Mouse (Mus musculus) brain, embryonic 14.5 days (tissue): Measurements from ENCODE around the gene Fntb. TPM values are rescaled to one million over a fixed set of nuclear protein-coding genes. Genes with fewer than 3 reads are reported as not detected.
"Not testable (repeated sequence)": the region's sequence is repeated elsewhere in the genome, so short reads cannot be mapped to it uniquely, and the experiment has no call there.

Experiments
- DNase-seq: peaks from one replicate; pipeline ENCODE4 v3.0.0-alpha.2; 2011; ENCODE audit warnings: low read depth
- CTCF ChIP-seq: fragments of 200-500 bp; IDR thresholded peaks from 2 replicates; pipeline ENCODE4 v1.5.1; 2012; ENCODE audit warnings: inconsistent platforms, mild to moderate bottlenecking, moderate library complexity, borderline replicate concordance; ENCODE audit not compliant: insufficient read depth, insufficient read length; ENCODE audit errors: extremely low read depth
- POLR2A ChIP-seq: fragments of 200-500 bp; IDR thresholded peaks from 2 replicates; pipeline ENCODE4 v1.6.1; 2012; ENCODE audit warnings: mild to moderate bottlenecking, inconsistent platforms, borderline replicate concordance; ENCODE audit not compliant: poor library complexity, insufficient read depth, insufficient read length, severe bottlenecking; ENCODE audit errors: extremely low read depth
- polyA plus RNA-seq: library from polyadenylated mRNA; depleted of rRNA; stranded (reverse); fragments of >200 nt; gene quantifications from 2 replicates; pipeline ENCODE4 v1.2.3, GENCODE M21; 2012

Gene Fntb
- polyA plus RNA-seq, 1 experiment: 40.0 TPM

DNA sequence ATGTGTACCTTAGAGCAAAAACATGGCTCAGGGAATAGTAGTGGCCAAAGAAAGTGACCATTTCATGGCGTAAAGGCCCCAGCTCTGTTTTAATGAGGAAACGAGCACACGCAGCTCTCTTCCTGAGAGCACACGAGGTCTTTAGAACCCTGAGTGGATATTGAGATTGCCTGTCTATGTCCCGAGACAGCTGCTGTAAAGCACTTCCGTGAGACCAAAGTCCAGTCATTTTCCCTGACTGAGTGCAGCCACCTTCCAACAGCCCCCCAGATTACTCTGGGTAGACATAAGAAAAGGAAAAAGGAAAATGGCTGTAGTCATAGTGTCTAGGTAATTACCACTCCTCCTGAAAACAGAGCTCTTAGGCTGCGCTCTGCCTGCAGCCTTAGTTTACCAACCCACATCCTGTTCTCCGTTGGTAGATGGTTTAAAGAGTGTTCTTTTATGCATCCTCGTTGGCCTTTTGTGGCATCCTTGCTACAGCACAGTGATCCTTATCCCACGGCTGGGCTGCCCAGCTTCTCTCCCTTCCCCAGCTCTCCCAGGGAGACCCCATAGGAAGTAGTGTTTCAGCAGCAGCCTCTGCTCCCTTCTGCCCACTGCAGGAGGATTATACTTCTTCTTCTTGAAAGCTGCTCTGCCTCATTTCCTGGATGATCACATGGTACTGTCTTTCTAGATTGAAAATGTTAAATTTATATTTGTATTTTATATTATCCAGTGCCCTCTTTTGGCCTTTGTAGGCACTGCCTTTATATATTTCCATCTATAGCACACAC, 13.1 kb downstream of the Fntb start:
- DNase-seq: no peak
- no peak for TF ChIP-seq POLR2A
- TF ChIP-seq CTCF: no peak

DNA sequence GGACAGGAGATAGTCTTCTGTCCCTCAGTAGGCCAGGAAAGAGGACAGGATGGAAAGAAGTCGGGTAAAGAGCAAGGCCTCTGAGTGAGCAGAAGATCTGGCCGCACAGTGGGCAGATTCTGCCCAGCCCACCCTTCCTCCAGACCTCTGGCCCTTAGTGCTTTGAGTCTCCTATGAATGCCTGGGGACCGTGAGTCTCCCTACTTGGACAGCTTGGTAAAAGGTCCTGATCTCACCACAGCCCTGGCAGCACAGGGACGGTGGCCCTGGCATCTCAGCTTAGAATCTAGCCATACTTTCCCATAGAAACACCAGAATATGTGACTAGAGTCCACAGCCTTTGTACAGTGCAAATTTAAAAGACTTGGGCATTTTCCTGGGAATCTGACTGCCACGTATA, 14.6 kb downstream of the Fntb start:
- no peak for DNase-seq
- TF ChIP-seq POLR2A (no peak), CTCF (no peak)

DNA sequence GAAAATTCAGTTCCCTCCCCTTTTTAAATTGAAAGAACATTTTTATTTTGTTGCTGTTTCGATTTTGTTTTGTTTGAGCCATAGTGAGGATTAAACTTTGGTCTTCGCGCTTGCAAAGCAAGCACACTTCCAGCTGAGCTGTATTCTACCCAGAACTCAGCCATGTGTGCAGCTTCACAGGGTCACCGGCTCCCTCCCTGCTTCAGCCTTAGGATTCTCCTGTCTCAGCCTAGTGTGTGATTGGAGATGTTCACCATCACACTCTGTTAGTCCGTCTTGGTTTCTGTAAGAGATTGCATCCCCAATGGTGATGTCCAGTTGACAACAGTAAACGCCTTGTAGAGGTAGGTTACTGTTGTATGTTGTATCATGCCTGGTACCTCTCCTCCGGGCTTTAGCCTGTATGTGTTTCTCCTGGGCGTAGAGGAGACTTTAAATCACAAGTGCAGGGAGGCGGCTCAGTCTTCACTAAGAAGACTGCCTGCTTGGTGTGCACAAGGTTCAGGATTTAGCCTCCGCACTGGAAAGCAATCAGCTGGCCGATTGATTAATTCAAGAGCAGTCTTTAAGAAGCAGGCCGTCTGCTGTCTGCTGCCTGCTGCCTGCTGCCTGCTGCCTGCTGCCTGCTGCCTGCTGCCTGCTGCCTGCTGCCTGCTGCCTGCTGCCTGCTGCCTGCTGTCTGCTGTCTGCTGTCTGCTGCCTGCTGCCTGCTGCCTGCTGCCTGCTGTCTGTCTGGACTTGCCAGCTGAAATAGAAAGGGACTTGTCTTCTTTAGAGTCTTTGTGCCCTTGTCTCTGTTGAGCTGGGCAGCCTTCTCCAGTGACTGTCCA, 15.5 kb downstream of the Fntb start:
- TF ChIP-seq CTCF: no peak
- no peak for TF ChIP-seq POLR2A
- peak; percentile 85 for DNase-seq

DNA sequence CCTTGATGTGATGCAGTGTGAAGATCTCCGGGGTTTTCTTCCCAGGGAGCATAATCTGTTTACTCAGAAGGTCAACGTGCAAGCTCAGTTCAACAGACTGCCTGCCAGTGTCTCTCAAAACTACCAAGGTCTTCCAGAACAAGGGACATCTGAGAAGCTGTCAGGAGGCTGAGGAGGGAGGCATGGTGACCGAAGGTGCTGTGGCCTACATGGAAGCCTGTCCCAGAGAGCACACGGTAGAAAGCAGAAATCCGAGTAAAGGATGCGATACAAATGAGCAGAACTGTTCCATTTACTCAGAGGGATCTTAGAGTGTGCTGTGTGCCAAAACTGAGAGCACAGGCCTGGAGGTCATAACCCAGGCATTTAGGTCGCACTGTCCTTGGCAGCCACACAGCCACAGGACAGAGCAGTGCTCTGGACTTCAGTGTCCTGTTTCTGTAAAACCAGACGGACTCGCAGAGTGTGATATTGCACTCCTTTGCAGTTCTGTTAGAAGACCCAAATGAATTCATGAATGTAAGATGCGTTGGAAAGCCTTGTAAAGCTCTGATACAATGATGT, 18.7 kb downstream of the Fntb start:
- no peak for TF ChIP-seq CTCF
- no peak for TF ChIP-seq POLR2A
- DNase-seq: peak; percentile 9

DNA sequence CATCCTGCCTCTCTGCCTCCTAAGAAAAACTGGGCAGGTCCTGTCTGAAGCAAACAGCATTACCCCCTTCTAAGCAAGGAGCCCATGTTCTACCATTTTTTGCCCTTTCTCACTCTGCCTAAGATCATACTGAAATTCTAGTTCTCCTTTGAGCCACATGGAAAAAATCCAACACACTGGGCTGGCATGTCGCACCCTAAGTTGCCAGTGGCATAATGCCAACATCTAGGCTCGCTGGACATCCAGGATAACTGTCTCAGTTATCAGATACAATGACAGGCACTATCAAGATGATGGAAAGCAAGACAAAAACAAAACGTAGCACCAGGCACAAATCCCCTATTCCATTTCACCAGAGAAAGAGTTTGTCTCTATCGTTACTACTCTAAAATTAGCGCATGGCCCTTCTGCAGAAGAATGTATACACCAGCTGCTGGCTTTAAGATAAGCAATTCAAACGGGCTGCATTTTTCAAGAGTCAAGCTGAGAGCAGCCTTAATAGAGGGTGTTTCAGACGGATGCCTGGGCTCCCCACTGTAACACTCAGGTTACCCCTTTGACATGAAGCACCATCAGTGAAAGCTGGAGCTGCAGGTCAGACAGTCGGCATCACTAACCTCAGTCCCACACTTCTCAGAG, 25.2 kb downstream of the Fntb start:
- TF ChIP-seq CTCF (no peak), POLR2A (no peak)
- DNase-seq: peak; percentile 21

DNA sequence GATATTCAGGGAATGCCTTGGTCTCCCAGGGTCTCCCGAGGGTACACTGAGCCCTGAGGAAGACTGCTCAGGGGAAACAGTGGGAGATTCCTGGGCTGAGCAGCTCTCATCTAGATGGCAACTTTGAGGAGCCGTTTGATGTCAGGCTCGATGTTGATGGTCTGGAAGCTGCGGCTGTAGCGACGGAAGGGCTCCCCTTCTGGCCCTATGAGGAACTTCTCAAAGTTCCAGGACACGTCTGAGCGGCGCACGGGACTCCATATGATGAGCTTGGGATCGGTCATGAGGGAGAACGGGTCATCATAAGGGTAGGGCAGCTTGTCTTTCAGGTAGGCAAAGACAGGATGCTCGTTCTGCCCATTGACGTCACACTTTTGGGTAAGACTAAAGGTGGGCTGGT, 27.2 kb downstream of the Fntb start:
- not testable (repeated sequence) for DNase-seq

DNA sequence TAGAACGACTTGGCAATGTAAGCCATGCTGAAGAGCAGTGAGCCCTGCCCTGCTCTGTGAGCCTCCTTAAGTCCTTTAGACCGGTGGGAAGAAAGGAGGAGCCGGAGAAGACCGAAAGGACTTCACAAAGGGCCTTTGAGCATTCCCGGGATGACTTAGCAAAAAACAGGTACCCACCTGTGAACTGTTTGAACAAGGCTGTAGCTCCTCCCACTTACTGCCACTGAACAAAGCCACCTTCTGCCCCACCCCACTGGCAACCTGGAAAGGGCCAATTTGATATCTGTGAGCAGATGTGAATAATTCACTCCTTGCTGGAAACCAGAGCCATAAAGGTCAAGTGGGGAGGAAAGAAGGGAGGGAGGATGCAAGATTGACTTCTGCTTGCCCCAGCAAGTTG, 30.0 kb downstream of the Fntb start, which contains the start of gene Gpx2:
Gene Gpx2, minus strand, starts transcription at position 205 of the 400 bp plus-strand sequence.
- TF ChIP-seq POLR2A: no peak
- no peak for TF ChIP-seq CTCF
- no peak for DNase-seq

DNA sequence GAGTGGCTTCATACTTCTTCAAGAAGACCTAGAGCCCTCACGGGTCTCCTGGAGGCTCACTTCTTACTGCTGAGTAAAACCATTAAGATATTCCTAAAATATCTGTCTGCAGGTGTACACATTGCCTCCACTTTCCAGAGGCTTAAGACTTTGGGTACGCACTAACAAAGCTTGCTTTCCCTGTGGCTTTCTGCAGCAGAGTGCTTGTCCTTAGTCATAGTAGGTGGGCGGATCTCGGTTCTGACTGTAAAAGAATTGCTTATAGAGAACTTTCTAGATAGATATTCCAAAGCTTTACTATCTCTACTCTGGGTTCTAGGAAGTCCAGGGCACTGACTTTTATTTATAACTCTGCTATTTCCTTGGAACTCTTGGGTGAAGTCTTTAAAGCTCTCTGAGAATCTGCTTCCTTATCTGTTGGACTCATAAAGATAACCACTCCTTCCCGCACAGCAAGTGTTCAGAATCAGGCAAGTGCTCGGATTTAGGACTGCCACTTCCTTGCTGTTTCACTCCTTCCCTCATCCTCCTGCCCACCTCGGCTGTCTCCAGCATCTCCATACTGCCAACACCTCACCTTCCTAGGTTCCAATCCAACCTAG, 31.6 kb downstream of the Fntb start:
- TF ChIP-seq POLR2A: no peak
- no peak for TF ChIP-seq CTCF
- no peak for DNase-seq

DNA sequence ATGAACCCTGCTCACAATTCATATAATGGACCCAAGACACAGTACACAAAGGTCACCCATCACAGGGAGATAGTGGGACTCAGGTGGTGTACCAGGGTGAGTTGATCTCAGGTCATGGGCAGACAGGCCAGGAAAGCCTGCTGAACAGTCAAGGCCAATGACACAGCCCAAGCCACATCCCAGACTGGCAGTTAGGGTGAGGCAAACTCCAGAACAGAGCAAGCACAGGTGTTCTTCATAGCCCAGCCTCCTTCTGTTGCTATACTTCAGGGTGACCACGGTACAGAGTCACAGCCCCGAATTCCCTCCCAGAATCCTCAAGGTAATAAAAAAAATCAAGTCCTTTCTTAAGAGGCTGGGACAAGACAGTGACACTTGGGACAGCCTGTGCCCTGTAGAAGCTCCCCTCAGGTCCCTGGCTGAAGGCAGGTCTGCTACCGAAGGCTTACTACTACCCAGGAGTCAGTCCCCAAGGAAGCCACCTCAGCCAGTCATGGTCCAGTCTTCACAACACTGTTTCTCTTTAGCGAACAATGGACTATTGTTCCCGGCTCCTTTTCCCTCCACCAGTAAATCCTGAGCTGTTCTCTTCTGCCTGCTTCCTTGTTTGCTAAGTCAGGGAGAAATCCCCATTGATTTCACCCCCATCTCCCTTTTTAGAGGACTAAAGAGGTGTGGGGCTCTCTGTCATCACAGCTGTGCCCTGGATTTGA, 32.8 kb downstream of the Fntb start:
- DNase-seq: no peak
- TF ChIP-seq CTCF (no peak), POLR2A (no peak)

DNA sequence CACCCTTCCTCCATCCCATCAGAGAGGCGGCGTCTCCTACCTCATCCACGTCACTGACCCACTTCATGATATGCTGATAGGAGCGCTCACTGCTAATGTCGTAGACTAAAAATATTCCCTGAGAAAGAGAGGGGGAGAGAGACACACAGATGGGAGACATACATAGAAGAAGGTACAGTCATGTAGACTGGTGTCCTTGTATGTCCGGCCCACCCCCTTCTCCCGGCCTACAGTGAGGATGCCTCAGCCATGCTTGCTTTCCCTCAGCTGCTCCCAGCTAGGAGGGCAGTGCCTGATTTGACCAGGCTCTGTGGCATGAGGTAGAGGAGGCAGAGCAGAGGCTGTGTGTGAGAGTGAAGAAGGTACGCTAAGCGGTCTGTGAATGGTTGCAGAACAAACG, 37.6 kb downstream of the Fntb start:
- TF ChIP-seq POLR2A (no peak), CTCF (no peak)
- no peak for DNase-seq
